Mouse (Mus musculus): ENCODE measurements at regions not wholly inside any gene's neighbourhood (a gene's known extent, or its start where the extent isn't known, plus 50 kb on each side); places are given as distances from the start of the nearest gene placed in this dataset.

DNA sequence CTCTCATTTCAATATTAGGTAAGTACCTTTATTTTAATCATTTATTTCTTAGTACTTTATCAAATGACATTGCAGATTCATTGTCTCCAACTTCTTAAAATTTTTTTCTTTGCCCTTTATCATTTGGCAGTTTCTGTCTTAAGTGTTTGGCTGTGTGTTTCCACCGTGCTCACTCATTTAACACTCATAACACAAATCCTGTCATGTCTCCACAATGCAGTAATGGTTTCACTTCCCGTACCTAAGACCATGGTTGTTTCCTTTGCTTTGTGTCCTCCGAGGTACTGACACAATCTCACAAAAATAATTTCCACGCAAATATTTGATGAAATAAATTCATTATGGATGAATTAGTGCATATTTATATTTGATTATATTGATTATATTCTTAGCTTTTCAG, 311.0 kb upstream of the Fbxo33 start:
- Histone ChIP-seq H3K4me3 (replicated peaks; ENCODE audit: low read length) (no peak overlapping the region), H3K9ac (no peak overlapping the region), H3K36me3 (replicated peaks; ENCODE audit: control insufficient read depth, insufficient read depth) (no peaks in the 10 kb centered on the region), H3K4me1 (replicated peaks; ENCODE audit: control insufficient read depth, insufficient read depth, low read length) (no peaks in the 10 kb centered on the region), H3K27me3 (ENCODE audit: control insufficient read depth, insufficient read depth, low read length) (no peaks in the 10 kb centered on the region), H3K4me2 (replicated peaks) (no peak overlapping the region), H3K9me3 (ENCODE audit: control insufficient read depth, low read length) (no peaks in the 10 kb centered on the region), H3K27ac (no peak overlapping the region)
- no peak for ATAC-seq (ENCODE audit: low FRiP score)
- DNase-seq (ENCODE audit: low spot score), result no peak
- WGBS, result 90% methylated on average over 4 of the region's 4 CpGs

DNA sequence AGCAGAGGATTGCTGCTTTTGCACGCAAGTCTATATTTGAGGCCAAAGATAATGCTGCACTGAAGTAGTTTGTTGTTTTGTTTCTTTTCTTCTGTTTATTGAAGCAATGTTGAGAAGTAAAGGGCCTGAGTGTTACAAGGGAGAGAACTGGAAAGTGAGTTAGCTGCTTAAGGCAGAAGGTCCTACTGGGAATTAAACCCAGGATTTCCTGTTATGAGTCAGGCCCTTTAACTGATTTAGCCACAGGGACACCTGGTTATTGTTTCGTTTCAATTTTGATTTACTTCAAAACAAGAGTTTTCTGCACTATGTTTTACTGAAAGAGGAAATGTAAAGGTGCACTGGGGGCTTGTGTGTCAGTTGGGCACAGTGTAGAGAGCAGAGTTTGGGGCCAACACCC, 303.8 kb upstream of the Fbxo33 start:
- no peak overlapping the region for H3K9ac ChIP-seq
- 85% methylated on average over 2 of the region's 2 CpGs for WGBS
- no peak for DNase-seq (ENCODE audit: low spot score)
- H3K4me2 ChIP-seq (replicated peaks), result no peak overlapping the region
- no peak for ATAC-seq (ENCODE audit: low FRiP score)
- H3K9me3 ChIP-seq (ENCODE audit: control insufficient read depth, low read length), result no peaks in the 10 kb centered on the region
- H3K27me3 ChIP-seq (ENCODE audit: control insufficient read depth, insufficient read depth, low read length), result no peaks in the 10 kb centered on the region
- H3K27ac ChIP-seq, result no peak overlapping the region
- no peaks in the 10 kb centered on the region for H3K4me1 ChIP-seq (replicated peaks; ENCODE audit: control insufficient read depth, insufficient read depth, low read length)
- no peak overlapping the region for H3K4me3 ChIP-seq (replicated peaks; ENCODE audit: low read length)
- H3K36me3 ChIP-seq (replicated peaks; ENCODE audit: control insufficient read depth, insufficient read depth), result no peaks in the 10 kb centered on the region

- Histone ChIP-seq H3K4me1 (replicated peaks; ENCODE audit: control insufficient read depth, insufficient read depth, low read length) (no peaks in the 10 kb centered on the region), H3K9me3 (ENCODE audit: control insufficient read depth, low read length) (no peaks in the 10 kb centered on the region), H3K9ac (no peak overlapping the region), H3K27ac (no peak overlapping the region), H3K27me3 (ENCODE audit: control insufficient read depth, insufficient read depth, low read length) (no peaks in the 10 kb centered on the region), H3K36me3 (replicated peaks; ENCODE audit: control insufficient read depth, insufficient read depth) (no peaks in the 10 kb centered on the region), H3K4me2 (replicated peaks) (no peak overlapping the region), H3K4me3 (replicated peaks; ENCODE audit: low read length) (no peak overlapping the region)
- DNase-seq (ENCODE audit: low spot score), result no peak
- WGBS, result 94% methylated on average over 3 of the region's 3 CpGs
- no peak for ATAC-seq (ENCODE audit: low FRiP score)
Observed at GRCm38 (mm10) chr12:59521946-59522345, 302.4 kb upstream of the Fbxo33 start.

- ATAC-seq (ENCODE audit: low FRiP score), result no peak
- H3K36me3 ChIP-seq (replicated peaks; ENCODE audit: control insufficient read depth, insufficient read depth), result no peaks in the 10 kb centered on the region
- no peaks in the 10 kb centered on the region for H3K27me3 ChIP-seq (ENCODE audit: control insufficient read depth, insufficient read depth, low read length)
- no peaks in the 10 kb centered on the region for H3K4me1 ChIP-seq (replicated peaks; ENCODE audit: control insufficient read depth, insufficient read depth, low read length)
- WGBS, result 82% methylated on average over 4 of the region's 4 CpGs
- H3K4me2 ChIP-seq (replicated peaks), result no peak overlapping the region
- H3K9ac ChIP-seq, result no peak overlapping the region
- H3K4me3 ChIP-seq (replicated peaks; ENCODE audit: low read length), result no peak overlapping the region
- H3K9me3 ChIP-seq (ENCODE audit: control insufficient read depth, low read length), result no peaks in the 10 kb centered on the region
- no peak overlapping the region for H3K27ac ChIP-seq
- peak; percentile 39 for DNase-seq (ENCODE audit: low spot score)
Observed at GRCm38 (mm10) chr12:59509857-59510256, 290.3 kb upstream of the Fbxo33 start.

GRCm38 (mm10) chr12:59509175-59509574, 289.6 kb upstream of the Fbxo33 start:
- no peak overlapping the region for H3K9ac ChIP-seq
- no peak overlapping the region for H3K27ac ChIP-seq
- no peaks in the 10 kb centered on the region for H3K9me3 ChIP-seq (ENCODE audit: control insufficient read depth, low read length)
- no peak overlapping the region for H3K4me2 ChIP-seq (replicated peaks)
- H3K4me1 ChIP-seq (replicated peaks; ENCODE audit: control insufficient read depth, insufficient read depth, low read length), result no peaks in the 10 kb centered on the region
- DNase-seq (ENCODE audit: low spot score) (no peak), ATAC-seq (ENCODE audit: low FRiP score) (no peak)
- no peak overlapping the region for H3K4me3 ChIP-seq (replicated peaks; ENCODE audit: low read length)
- no peaks in the 10 kb centered on the region for H3K36me3 ChIP-seq (replicated peaks; ENCODE audit: control insufficient read depth, insufficient read depth)
- 71% methylated on average over 2 of the region's 2 CpGs for WGBS
- no peaks in the 10 kb centered on the region for H3K27me3 ChIP-seq (ENCODE audit: control insufficient read depth, insufficient read depth, low read length)

DNA sequence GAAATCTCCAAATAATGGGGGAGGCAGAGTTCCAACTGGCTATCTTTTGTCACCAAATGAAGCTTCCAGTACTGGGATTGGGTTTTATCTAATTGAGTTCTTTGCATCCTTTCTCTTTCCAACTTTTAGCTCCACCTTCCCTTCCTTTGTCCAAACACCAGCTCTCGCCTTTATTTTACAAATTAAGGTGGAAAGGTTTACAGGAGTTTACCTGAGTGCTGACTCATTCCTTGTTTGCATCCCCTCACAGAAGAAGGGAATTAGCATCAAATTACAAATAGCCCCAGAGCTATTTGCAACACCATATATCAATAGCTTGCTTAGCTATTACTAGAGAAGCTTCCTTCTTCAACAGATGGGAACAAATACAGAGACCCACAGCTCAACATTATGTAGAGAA, 287.9 kb upstream of the Fbxo33 start:
- no peaks in the 10 kb centered on the region for H3K9me3 ChIP-seq (ENCODE audit: control insufficient read depth, low read length)
- H3K27me3 ChIP-seq (ENCODE audit: control insufficient read depth, insufficient read depth, low read length), result no peaks in the 10 kb centered on the region
- no peak overlapping the region for H3K9ac ChIP-seq
- H3K4me2 ChIP-seq (replicated peaks), result no peak overlapping the region
- no peaks in the 10 kb centered on the region for H3K36me3 ChIP-seq (replicated peaks; ENCODE audit: control insufficient read depth, insufficient read depth)
- no peak for DNase-seq (ENCODE audit: low spot score)
- ATAC-seq (ENCODE audit: low FRiP score), result no peak
- WGBS, result 46% methylated on average over 1 of the region's 1 CpGs
- H3K4me1 ChIP-seq (replicated peaks; ENCODE audit: control insufficient read depth, insufficient read depth, low read length), result no peaks in the 10 kb centered on the region
- H3K4me3 ChIP-seq (replicated peaks; ENCODE audit: low read length), result no peak overlapping the region
- no peak overlapping the region for H3K27ac ChIP-seq

GRCm38 (mm10) chr12:59497434-59497833, 277.9 kb upstream of the Fbxo33 start:
- H3K9me3 ChIP-seq (ENCODE audit: control insufficient read depth, low read length), result no peaks in the 10 kb centered on the region
- H3K9ac ChIP-seq, result no peak overlapping the region
- H3K27ac ChIP-seq, result no peak overlapping the region
- no peak overlapping the region for H3K4me2 ChIP-seq (replicated peaks)
- no peaks in the 10 kb centered on the region for H3K4me1 ChIP-seq (replicated peaks; ENCODE audit: control insufficient read depth, insufficient read depth, low read length)
- H3K36me3 ChIP-seq (replicated peaks; ENCODE audit: control insufficient read depth, insufficient read depth), result no peaks in the 10 kb centered on the region
- H3K27me3 ChIP-seq (ENCODE audit: control insufficient read depth, insufficient read depth, low read length), result no peaks in the 10 kb centered on the region
- H3K4me3 ChIP-seq (replicated peaks; ENCODE audit: low read length), result no peak overlapping the region
- 97% methylated on average over 1 of the region's 1 CpGs for WGBS
- DNase-seq (ENCODE audit: low spot score) (no peak), ATAC-seq (ENCODE audit: low FRiP score) (no peak)

- DNase-seq (ENCODE audit: low spot score) (no peak), ATAC-seq (ENCODE audit: low FRiP score) (no peak)
- no peak overlapping the region for H3K4me2 ChIP-seq (replicated peaks)
- no peak overlapping the region for H3K4me3 ChIP-seq (replicated peaks; ENCODE audit: low read length)
- H3K36me3 ChIP-seq (replicated peaks; ENCODE audit: control insufficient read depth, insufficient read depth), result no peaks in the 10 kb centered on the region
- no peaks in the 10 kb centered on the region for H3K27me3 ChIP-seq (ENCODE audit: control insufficient read depth, insufficient read depth, low read length)
- 87% methylated on average over 6 of the region's 6 CpGs for WGBS
- H3K9me3 ChIP-seq (ENCODE audit: control insufficient read depth, low read length), result no peaks in the 10 kb centered on the region
- H3K27ac ChIP-seq, result no peak overlapping the region
- H3K4me1 ChIP-seq (replicated peaks; ENCODE audit: control insufficient read depth, insufficient read depth, low read length), result no peaks in the 10 kb centered on the region
- H3K9ac ChIP-seq, result no peak overlapping the region
Observed at GRCm38 (mm10) chr12:59488019-59488418, 268.5 kb upstream of the Fbxo33 start.

DNA sequence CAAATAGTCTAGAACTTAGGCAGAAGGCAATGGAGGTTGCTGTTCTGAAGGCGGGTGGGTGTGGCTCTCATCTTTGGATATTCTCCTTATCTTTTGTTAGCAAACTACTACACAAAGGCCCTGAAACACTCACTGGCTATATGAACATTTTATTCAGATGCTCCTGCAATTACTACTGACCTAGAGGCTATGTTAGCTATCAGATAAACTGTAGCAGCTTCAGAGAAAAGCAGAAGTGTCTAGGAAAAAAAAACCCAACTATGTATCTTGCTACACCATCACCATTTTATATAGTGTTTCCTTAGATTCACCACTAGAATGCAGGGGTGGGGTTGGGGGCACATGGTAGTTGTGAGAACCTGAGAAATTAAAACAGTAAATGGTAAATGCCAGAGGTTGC, 268.0 kb upstream of the Fbxo33 start:
- H3K27me3 ChIP-seq (ENCODE audit: control insufficient read depth, insufficient read depth, low read length), result no peaks in the 10 kb centered on the region
- no peak overlapping the region for H3K27ac ChIP-seq
- DNase-seq (ENCODE audit: low spot score) (no peak), ATAC-seq (ENCODE audit: low FRiP score) (no peak)
- H3K4me2 ChIP-seq (replicated peaks), result no peak overlapping the region
- no peak overlapping the region for H3K4me3 ChIP-seq (replicated peaks; ENCODE audit: low read length)
- no peaks in the 10 kb centered on the region for H3K4me1 ChIP-seq (replicated peaks; ENCODE audit: control insufficient read depth, insufficient read depth, low read length)
- WGBS, result 96% methylated on average over 1 of the region's 1 CpGs
- H3K9ac ChIP-seq, result no peak overlapping the region
- H3K9me3 ChIP-seq (ENCODE audit: control insufficient read depth, low read length), result no peaks in the 10 kb centered on the region
- H3K36me3 ChIP-seq (replicated peaks; ENCODE audit: control insufficient read depth, insufficient read depth), result no peaks in the 10 kb centered on the region

Measured in hindbrain, embryonic 14.5 days (tissue).